Mouse (Mus musculus) urinary bladder, adult 18-20 months (tissue): ENCODE data around the gene Otud7a.

Source experiments
- DNase-seq, 2 experiments: peaks; one replicate each; pipeline ENCODE4 v3.0.0; 2022; ENCODE audit warnings: low spot score in 2 of 2, mixed read lengths in 2 of 2

Otud7a gene

DNA sequence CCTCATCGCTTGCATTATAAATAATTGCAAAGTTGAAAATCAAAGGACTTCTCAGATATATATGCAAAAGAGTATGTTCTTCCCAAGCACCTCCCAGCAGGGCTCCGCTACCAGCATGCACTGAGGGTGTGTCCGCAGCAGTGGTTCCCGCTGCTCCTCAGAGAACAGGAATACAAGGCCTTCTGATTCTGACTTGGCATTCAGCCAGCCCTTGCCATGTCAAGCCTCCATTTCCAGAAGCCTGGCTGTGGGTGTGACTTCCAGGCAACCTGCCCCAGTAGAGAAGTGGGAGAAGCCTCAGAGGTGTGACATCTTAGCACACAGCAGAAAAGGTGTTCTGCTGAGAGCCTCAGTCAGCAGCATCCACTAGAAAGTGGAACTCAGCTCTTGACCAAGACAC lies 253.4 kb downstream of the Otud7a start:
- DNase-seq = no peak

DNA sequence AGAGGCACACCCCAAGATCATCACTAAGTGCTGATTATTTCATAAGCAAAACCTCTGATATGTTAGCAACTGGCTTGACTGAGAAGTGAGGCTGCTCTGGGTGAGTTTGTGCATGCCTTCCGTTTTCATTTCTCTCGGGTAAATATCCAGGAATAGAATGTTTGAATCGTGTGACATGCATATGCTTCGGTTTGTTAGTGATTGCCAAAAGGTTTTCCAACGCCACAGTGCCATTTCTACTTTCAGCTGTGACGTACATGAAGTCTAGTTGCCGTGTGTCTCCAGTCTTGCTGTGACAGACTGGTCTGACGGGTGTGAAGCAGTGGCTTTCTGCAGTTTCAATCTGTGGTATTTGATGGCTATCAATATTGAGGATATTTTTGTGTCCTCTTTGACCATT lies 273.4 kb downstream of the Otud7a start:
- no peak for DNase-seq

- DNase-seq = no peak
These were observed 274.8 kb downstream of the Otud7a start for GRCm38 (mm10) chr7:63719183-63719944.

GRCm38 (mm10) chr7:63720682-63721081 lies 276.1 kb downstream of the Otud7a start:
- no peak for DNase-seq

- DNase-seq = no peak
These were observed 280.6 kb downstream of the Otud7a start for GRCm38 (mm10) chr7:63725040-63725729.

DNA sequence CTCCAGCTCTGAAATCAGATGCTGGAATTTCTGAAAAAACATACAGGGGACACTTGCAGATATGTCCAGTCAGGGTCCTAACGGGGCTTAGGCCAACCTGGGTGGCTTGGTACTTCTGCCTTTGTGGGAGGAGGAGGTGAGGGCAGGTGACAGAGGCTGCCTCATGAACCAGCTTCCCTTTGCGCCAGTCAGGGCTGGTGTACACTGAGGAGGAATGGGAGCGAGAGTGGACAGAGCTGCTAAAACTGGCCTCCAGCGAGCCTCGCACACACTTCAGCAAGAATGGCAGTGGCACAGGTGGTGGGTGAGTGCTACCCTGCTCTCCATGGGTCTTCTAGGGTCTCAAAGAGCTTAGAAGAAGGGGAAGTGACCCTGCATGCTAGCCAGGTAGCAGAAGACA lies 285.1 kb downstream of the Otud7a start:
- DNase-seq = no peak

GRCm38 (mm10) chr7:63730012-63730411 lies 285.5 kb downstream of the Otud7a start:
- DNase-seq = no peak

GRCm38 (mm10) chr7:63737725-63738124 lies 293.2 kb downstream of the Otud7a start:
- DNase-seq = no peak

DNA sequence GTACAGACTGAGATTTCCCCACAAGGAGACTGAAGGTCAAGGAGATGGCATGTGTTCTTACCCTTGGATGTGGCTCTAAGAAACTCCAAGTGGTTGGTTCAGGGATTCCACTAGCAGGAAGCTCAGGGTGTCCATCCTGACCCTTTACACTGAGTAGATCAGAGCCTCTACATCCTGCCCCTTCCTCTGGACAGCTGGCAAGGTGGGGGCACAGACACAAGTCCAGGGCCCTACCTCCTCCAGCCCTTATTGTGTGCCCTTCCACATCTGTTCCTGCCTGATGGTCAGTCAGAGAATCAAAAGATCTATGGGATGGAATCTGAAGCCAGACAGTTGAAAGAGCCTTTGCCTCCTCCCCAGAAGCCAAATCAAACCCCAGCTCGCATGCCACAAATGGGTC lies 293.6 kb downstream of the Otud7a start:
- no peak for DNase-seq

DNA sequence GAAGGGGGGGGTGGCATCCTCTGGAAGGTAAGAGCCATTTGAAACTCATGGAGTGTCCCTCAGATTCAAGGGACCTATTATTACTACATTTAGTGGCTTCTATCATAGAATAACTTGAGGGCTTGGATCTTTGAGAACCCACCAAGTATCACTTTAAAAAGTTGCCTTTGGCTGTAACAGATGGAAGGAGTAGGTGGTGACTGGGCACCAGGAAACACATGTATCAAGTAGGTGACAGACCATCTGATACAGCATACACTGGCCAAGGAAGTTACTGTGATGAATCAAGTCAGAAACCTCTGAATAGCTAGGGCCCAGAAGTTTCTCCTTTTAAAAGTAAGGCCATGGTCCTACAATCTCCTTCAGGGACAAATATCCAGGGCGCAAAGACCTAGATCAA lies 298.6 kb downstream of the Otud7a start:
- no peak for DNase-seq

DNA sequence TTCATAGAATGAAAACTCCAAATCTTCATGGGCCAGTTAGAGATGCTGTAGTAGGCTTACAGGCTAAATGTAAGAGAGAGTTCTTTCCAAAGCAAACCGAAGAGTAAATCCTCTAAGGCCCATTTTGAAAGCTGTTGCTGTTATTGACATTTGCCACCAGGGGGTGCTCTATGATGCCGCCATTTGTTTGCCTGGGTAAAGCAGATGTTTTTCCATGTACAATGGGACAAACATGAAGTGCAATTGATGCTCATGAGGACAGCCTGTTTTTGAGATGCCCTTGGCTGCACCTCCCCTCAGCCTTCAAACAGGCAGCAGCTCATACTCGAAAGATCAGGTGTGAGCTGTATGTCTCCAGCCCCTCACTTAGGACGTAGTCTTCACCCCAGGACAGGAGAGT lies 307.5 kb downstream of the Otud7a start:
- DNase-seq = peak in 1 of 2 experiments; percentile 14

- DNase-seq = peak; percentile 34 to 45
These were observed 308.8 kb downstream of the Otud7a start for GRCm38 (mm10) chr7:63753274-63753751.

- peak; percentile 43 to 46 for DNase-seq
These were observed 310.3 kb downstream of the Otud7a start for GRCm38 (mm10) chr7:63754573-63755475.

DNA sequence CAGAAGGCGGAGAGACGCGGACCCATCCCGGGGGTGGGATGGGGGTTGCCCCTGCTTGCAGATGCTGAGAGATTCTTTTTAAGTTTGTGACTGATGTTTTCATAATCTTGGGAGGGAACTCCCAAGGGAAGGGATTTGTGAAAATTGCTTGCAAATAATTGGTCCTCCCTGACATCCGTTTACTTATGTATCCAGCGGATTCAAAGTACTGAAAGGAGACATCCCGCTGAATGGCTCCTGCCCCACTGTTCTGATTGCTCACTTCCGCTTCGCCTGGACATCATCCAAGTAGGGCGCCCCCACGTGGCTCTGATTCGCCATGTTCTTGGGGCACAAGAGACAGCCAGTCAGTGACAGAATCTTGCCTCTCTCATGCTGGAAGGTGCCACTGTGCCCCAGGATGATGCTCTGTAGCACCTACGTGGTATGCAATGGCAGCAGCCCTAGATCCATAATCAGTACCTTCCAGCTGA lies 311.0 kb downstream of the Otud7a start:
- peak; percentile 69 to 70 for DNase-seq

GRCm38 (mm10) chr7:63757136-63757677 lies 312.7 kb downstream of the Otud7a start:
- no peak for DNase-seq

DNA sequence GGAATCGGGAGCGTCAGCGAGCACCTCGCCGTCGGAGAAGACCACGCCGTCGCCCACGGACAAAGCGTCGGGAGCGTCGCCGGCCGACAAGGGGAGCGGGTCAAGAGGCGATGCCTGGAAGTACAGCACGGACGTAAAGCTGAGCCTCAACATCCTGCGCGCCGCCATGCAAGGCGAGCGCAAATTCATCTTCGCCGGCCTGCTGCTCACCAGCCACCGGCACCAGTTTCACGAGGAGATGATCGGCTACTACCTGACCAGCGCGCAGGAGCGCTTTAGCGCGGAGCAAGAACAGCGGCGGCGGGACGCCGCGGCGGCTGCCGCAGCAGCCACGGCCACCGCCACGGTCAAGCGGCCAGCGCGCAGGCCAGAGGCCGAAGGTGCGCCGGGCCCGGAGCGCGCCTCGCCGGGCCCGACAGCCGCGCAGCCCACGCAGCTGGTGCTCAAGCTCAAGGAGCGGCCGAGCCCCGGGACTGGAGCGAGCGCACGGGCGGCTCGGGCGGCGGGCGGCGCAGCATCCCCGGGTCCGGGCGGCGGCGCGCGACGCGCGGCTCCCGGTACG lies 313.2 kb downstream of the Otud7a start:
- DNase-seq = peak in 1 of 2 experiments; percentile 7

DNA sequence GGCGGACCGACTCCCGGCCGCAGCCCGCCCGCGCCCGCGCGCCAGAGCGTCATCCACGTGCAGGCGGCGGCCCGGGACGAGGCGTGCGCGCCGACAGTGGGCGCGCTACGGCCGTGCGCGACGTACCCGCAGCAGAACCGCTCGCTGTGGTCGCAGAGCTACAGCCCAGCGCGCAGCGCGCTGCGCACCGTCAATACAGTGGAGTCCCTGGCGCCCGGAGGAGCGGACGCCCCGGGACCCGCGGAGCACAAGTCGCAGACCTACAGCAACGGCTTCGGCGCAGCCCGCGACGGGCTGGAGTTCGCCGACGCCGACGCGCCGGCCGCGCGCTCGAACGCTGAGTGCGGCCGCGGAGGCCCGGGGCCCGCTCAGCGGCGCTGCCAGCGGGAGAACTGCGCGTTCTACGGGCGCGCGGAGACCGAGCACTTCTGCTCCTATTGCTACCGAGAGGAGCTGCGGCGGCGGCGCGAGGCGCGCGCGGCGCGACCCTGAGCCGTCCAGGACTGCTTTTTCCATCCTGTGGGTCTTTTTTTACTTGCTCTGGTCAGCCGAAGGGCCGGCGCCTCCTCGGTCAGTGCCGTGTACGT lies 313.8 kb downstream of the Otud7a start:
- DNase-seq = no peak

- no peak for DNase-seq
These were observed 315.1 kb downstream of the Otud7a start for GRCm38 (mm10) chr7:63759606-63760005.

DNA sequence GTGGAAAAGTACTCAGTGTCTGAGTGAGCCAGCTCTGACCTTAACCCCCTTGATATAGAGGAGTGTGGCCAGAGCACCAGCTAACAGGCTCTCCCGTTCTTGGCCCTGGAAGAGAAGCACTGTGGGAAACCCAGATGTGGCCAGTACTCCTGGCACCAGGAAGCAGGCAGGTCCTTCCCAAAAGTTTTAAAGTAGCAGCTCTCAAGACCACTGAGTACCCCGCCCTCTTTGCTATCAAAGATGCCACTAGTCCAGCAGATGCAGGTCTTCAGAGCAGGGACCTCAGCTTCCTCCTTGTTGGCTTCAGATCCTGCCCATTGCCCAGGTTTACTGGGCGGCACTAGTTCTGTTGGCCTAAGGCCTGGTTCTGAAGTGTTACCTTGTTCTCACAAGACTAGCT lies 318.0 kb downstream of the Otud7a start:
- DNase-seq = no peak

- DNase-seq = no peak
These were observed 324.0 kb downstream of the Otud7a start for GRCm38 (mm10) chr7:63768398-63769029.
